Mouse (Mus musculus) myocyte (in vitro differentiated cells): ENCODE data around the gene Mcm10.

Source experiments
- E2F4 ChIP-seq: IDR thresholded peaks from one replicate; pipeline ENCODE4 v1.6.1; 2011; ENCODE audit warnings: mild to moderate bottlenecking, control low read depth, moderate library complexity; ENCODE audit not compliant: insufficient read depth
- MAX ChIP-seq: IDR thresholded peaks from one replicate; pipeline ENCODE4 v1.6.1; 2011; ENCODE audit warnings: low read depth, mild to moderate bottlenecking, control low read depth
- POLR2A ChIP-seq: IDR thresholded peaks from one replicate; pipeline ENCODE4 v1.6.1; 2011; ENCODE audit warnings: low read depth, mild to moderate bottlenecking, control low read depth, moderate library complexity; ENCODE audit not compliant: insufficient read length
- TCF12 ChIP-seq: IDR thresholded peaks from one replicate; pipeline ENCODE4 v1.6.1; 2011; ENCODE audit warnings: mild to moderate bottlenecking, control low read depth; ENCODE audit not compliant: poor library complexity, insufficient read depth, severe bottlenecking

GRCm38 (mm10) chr2:5033546-5034420 is 21.2 kb upstream of the Mcm10 start:
- TF ChIP-seq TCF12 (no peak), E2F4 (no peak), POLR2A (no peak), MAX (no peak)
